Mouse (Mus musculus) 3134 (cell line): ENCODE data around the gene Tnnc1.
A peak's percentile ranks its signal among the peaks of the same experiment; 100 is the strongest.

Experiments
- DNase-seq: peaks from one replicate; pipeline ENCODE4 v3.0.0-alpha.2; 2011; ENCODE audit warnings: low spot score; ENCODE audit not compliant: insufficient read length; ENCODE audit errors: extremely low read depth

Tnnc1 gene

DNA sequence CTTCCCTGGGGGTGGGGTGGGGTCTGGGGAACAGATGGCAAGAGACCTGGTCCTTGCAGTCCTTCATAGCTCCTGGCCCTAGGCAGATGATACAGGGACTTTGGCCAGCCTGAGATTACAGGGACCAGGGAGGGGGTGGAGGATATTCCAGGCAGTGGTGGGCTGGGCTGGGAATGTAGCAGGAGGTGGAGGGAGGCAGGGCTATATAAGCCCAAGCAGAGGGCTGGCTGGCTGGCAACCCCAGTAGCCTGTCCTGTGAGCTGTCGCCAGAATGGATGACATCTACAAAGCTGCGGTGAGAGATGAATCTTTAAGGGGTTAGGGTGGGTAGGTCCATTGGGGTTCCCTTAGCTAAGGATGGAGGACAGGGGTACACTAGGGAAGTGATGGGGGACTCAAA lies at the start of gene Tnnc1:
TSS of gene Tnnc1 (plus strand) at position 229 of the 400 bp plus-strand sequence.
- DNase-seq, result no peak

DNA sequence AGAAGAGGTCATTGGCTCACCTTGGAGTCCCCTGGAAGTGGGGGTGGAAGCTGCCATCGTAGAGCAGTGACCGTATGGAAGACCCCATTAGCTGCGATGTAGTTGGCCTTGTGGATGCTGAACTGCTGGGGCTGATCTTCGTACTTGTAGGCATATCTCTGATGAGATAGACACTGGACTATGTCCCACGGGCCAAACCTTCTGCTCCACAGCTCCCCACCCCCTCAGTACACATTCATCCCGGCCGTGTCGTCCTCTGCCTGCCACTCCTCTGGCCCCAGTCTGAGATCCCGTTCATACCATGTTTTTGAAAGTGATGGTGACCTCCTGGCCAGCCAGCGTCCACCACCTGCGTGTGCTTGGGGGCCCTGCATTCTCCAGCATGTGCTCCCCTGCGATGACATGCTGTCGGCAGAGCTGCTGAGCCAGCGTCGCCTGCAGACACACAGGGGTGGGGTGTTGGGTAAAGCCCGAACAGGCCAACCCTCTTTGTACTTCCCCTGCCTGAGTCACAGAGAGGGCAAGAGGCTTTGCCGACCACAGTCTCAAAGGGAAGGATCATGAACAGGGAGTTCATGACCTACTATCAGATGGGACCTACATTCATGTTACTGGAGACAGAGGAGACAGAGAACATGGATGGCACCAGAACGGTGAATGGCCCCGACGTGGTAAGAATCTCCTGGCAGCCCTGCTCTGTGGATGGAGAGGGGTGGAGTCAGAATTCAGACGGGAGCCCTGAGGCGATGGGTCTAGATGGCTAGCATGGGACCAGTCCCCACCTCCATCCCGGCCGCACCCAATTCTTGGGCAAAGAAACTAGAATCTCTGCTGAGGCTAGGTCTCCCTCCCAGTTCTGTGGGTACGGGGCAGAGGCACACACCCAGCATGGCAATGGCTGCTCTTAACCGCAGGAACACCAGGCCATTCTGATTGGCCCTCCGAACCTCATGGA lies 47.6 kb upstream of the Tnnc1 start:
- DNase-seq, result peak; percentile 34

DNA sequence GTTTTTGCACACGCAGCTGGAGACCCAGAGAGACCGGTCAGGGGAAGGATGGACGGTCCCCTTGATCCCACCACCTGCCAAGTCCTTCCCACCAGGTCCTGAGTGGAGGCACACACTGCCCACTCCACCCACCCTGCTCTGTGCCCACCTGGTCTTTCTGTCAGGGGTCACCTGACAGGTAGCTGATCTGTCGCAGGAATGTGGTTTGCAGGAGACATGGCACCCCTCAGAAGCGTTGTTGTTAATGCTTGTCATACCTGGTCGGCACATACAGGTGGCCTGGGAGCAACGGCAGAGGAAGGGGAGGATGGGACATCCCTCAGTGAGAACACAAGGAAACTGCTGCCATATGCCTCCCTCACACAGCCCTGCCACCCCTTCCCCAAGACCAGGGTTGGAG lies 46.9 kb upstream of the Tnnc1 start:
- no peak for DNase-seq

DNA sequence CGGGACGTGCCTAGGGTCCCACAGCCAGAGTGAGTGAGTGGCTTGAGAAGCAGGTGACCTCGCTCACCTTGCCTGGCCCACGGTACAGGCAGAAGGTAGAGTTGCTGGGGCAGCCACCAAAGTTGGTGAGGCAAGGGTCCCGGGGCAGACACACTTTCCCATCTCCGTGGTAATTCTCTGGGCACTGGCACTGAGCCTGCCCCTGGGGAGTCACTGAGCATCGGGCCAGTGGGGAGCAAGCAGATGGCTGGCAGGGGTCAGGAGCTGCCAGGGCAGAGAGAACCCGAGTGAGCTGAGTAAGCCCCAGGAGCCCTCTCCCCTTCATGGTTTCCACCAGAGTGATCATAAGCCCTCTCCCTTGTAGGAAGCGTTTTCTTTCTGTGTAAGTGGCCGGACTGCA lies 46.5 kb upstream of the Tnnc1 start:
- DNase-seq, result no peak

- DNase-seq, result no peak
These were observed 44.0 kb upstream of the Tnnc1 start for GRCm38 (mm10) chr14:31164067-31164466.

GRCm38 (mm10) chr14:31165010-31165409 lies 43.1 kb upstream of the Tnnc1 start:
- no peak for DNase-seq

DNA sequence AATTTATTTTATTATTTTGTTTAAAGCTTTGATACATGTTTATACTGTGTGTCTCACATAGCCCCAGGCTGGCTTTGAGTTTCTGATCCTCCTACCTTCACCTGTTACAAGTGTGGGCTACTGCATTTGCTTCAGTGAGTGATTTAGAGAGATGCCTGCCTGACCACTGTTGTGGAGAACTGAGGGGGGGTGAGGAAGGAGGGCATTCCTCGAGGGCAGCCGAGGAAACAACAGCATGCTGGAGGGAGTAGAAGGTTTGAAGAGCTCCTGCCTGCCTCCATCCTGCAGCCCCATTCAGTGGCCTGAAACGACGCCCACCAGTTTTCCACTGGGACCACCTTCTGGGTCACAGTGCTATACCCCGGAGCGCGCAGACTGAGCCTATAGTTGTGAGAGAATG lies 42.7 kb upstream of the Tnnc1 start:
- no peak for DNase-seq

DNA sequence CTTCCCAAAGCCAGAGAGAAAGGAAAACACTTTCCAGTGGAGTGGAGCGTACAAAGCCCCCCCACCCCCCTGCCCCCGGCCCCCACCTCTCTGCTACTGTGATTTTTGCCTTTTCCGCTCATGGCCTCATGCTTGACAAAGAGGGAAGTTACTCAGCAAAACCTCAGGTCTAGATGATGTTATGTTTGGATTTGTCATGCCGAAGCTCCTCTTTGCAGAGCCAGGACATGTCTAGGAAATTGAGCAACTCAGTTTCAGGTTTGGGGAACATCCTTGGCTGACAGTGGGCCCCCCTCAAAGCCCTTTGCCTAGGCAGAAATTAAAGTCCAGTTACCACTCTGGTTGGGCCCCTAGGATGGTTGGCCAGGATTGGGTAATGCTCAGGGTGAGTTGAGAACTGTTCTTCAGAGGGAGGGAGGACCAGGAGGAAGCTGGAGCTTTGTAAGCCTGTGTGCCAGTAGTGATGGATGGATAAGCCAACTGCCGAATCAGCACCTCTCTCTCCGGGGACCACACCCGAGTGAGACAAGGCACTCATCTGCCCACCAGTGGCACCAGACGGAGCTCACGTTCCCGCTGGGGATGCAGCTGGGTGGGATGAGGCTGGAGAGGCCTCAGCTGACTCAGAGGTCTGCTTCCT lies 42.0 kb upstream of the Tnnc1 start:
- peak; percentile 50 for DNase-seq

- DNase-seq, result no peak
These were observed 41.3 kb upstream of the Tnnc1 start for GRCm38 (mm10) chr14:31166827-31167226.

DNA sequence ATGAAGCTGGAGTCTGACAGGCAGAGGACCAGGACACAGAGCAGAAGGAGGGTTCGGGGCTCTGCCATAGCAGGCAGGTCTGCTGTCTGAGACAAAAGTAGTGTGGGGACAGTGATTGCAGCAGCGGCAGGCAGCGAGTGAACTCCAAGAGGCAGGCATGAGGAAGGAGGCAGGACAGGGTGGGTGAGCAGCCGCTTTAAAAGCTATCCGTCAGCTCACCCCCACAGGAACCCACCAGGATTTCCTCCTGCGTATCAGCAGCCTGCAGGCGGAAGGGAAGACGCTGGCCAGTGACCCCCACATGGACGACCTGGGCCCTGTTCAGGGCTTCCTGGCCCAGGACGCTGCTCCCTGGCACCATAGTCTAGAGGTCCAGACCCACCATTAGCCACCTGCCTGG lies 39.7 kb upstream of the Tnnc1 start, which contains the start of gene Stab1:
TSS of gene Stab1 (minus strand) at position 217 of the 400 bp plus-strand sequence.
- DNase-seq, result no peak

- no peak for DNase-seq
These were observed 38.6 kb upstream of the Tnnc1 start for GRCm38 (mm10) chr14:31169508-31169907.

DNA sequence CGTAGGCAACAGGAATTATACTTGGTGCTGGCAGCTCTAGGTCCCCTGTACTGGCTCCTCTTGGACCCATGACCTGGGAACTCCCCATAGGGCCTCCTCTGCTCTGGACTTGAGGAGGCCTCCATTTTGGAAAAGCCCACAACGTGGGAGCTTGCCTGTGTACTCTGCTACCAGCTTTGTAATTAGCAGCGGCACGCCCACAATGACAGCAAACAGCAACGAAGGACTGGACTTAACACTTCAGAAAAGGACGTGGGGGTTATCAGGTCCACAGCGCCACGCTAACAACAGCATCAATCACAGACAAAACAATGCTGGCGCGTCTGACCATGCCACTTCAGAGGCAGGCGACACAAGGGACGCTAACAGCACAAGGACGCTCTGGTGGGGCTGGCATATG lies 37.1 kb upstream of the Tnnc1 start:
- no peak for DNase-seq

DNA sequence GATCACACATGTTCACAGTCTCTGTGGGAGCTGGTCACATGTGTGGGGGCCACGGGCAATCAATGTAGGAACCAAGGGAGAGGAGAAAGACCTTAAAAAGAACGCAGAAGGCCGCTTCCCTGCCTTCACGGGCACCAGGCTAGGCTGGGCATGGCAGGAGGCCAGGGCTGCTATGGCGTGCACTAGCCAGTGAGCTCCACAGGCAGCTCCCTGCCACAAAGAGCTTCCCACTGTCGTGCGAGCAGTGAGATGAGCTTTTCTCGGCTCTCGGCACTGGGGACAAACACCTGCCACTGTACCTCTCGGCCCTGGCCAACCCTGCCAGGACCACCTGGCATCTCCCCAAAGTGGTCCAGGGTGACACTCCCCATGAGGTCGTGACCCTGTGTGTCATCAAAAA lies 36.7 kb upstream of the Tnnc1 start:
- no peak for DNase-seq

- DNase-seq, result no peak
These were observed 36.3 kb upstream of the Tnnc1 start for GRCm38 (mm10) chr14:31171821-31172220.

GRCm38 (mm10) chr14:31172781-31173455 lies 35.2 kb upstream of the Tnnc1 start:
- DNase-seq, result no peak

DNA sequence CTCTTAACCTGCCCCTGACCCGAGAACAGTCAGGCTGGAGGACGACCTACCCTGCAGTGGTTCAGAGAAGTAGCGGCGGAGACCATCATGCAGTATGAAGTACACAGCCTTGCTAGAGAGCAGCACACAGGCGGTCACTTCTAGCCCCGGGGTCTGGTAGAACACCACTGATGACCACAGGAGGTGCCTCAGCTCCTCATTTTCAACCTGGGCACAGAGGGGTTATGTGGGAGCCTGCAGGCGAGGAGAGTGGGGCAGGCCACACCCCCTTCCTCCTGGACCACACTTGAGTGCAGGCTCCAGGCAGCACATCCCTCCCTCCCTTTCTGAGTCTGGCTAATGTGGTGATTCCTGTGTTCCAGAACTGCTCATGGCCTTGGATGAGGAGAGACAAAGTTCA lies 34.6 kb upstream of the Tnnc1 start:
- no peak for DNase-seq

- DNase-seq, result no peak
These were observed 30.8 kb upstream of the Tnnc1 start for GRCm38 (mm10) chr14:31177287-31177686.

GRCm38 (mm10) chr14:31177715-31178114 lies 30.4 kb upstream of the Tnnc1 start:
- DNase-seq, result no peak

DNA sequence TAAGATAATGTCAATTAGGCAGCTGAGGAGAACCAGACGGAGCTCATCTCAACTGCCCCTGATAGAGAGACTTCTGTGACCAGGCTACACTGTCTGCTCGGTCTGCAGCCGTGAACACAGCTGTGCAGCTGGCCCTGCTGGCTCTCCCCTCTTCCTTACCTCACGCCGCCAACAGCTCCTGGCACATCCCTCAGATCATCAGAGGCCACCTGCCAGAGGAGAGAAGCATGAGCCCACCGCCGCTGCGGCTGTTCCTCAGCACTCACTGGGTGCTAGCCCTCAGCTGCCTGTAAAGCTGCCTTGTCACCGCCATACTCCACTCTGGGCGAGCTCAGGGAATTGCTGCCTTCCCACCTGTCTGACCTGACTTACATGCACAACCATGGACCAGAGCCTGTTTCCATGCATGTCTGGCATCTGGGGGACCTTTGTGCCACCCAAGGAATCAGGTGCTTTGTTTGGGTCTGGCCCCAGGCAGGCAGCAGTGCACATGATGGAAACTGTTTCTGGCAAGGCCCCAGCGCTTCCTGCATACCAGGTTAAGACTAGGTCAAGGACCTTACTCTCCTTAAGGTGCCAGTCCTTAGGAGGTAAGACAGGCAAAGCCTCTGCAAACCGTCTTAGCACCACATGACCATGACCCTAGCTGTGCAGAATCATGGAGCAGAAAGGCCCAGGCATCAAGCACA lies 28.3 kb upstream of the Tnnc1 start:
- DNase-seq, result no peak

DNA sequence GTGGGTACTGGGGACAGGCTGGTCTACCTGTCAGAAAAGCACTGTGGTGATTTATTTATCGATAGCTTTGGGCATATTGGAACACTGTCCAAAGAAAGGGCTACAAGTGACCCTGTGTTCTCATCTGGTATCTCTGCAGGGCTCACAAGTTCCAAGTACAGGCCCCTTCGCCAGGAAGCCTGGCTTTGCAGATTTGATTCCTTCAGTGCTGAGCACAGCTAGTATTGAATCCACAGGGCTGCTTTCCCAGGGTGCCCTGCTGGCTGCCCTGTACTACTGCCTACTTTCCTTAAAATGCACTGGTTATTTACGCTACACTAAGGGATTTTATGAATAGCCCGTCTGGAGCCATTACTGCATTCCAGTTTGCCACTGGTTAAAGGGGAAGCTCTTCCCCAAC lies 26.6 kb upstream of the Tnnc1 start:
- no peak for DNase-seq

DNA sequence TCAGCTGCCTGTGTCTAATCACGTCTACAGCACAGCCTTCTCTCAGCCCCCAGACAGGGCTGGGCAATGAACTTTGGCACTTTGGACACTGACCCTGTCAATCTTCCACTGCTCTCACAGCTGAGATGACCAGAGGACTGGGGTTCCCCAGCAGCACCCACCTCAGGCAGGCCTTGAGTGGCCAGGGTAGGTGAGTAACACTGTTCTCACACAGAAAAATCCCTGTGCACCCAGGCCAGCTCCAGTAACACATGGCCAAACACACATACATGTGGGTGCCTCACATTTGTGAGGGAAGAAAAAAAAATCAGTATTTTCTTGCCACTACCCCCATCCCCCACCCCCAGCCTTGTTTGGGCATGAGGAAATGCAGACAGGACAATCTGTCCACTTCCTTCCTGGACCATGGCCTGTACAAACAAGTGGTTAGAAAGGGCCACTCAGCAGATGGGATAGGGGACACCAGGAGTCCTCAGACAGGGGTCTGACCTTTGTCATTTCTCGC lies 25.3 kb upstream of the Tnnc1 start:
- no peak for DNase-seq
